Mouse (Mus musculus): Measurements from ENCODE around the gene Atg13. TPM values are rescaled to one million over a fixed set of nuclear protein-coding genes. Genes with fewer than 3 reads are reported as not detected.

Atg13 gene
- total and polyA plus RNA-seq, 3 experiments: 5.8 to 20.7 (median 8.5) TPM

DNA sequence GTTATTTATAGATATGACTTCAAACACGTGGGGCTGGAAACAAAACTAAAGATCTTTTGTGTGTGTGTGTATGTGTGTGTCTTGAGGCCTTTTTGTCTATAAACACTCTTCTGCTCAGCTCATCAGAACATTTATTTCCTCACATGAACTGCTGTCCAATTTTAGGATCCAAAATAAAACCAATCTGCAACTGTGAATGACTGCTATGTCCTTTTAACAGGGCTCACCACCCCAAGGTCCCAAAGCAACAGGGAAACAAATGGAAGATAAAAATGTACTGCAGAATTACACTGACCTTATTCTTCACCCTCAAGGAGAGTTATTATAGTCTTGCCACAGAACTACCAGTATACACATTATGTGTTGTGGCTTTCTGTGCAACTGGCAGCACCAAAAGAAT is 11.2 kb downstream of the Atg13 start:
- Histone ChIP-seq H3K9me3 (replicated peaks; ENCODE audit: low read length) (no peaks in the 10 kb centered on the region), H3K4me2 (ENCODE audit: insufficient read depth, low read depth, poor library complexity, severe bottlenecking) (no peak overlapping the region), H3K4me1 (ENCODE audit: control insufficient read depth in 1 of 2, insufficient read depth in 2 of 2) (no peaks in the 10 kb centered on the region), H3K9ac (ENCODE audit: insufficient read depth, low read depth) (no peak overlapping the region), H3K27me3 (replicated peaks) (no peaks in the 10 kb centered on the region), H3K27ac (ENCODE audit: insufficient read depth, low read depth) (no peak overlapping the region), H3K4me3 (replicated peaks in 1 of 3; ENCODE audit: low read depth in 2 of 3, low read length in 2 of 3, poor library complexity in 1 of 3) (no peak overlapping the region), H3K79me2 (replicated peaks; ENCODE audit: control insufficient read depth, extremely low read depth, insufficient read depth, poor library complexity, severe bottlenecking) (no peaks in the 10 kb centered on the region), H3K36me3 (replicated peaks in 1 of 2; ENCODE audit: control insufficient read depth in 1 of 2, insufficient read depth in 1 of 2, low read length in 1 of 2) (peaks cover 5 to 13% of the 10 kb centered on the region in 2 experiments)
- no peak for DNase-seq (ENCODE audit: extremely low read depth)
- dilution Hi-C loops (cut with MboI; ENCODE audit: extremely low pct_ligation_motif_present, extremely low pct_unique_long_range_greater_than_20kb, low sequenced_read_pairs): no loop called here
- TF ChIP-seq JUN (IDR thresholded peaks at IDR 0.05; ENCODE audit: insufficient read depth, low read depth, low read length): no peak
- no peak for TF ChIP-seq CTCF (conservative IDR thresholded peaks at IDR 0.05 in 1 of 2, IDR thresholded peaks at IDR 0.05 in 1 of 2; ENCODE audit: low read depth in 2 of 2, low read length in 2 of 2)
- TF ChIP-seq E2F4 (IDR thresholded peaks at IDR 0.05; ENCODE audit: insufficient replicate concordance, low read depth, low read length): no peak
- no peak for TF ChIP-seq RAD21 (IDR thresholded peaks at IDR 0.05; ENCODE audit: low read depth, low read length)
- no peak for TF ChIP-seq NELFE (IDR thresholded peaks at IDR 0.05; ENCODE audit: low read depth, low read length)
- TF ChIP-seq IRF4 (IDR thresholded peaks at IDR 0.05; ENCODE audit: low read depth, low read length): no peak
- no peak for TF ChIP-seq KAT2A (IDR thresholded peaks at IDR 0.05; ENCODE audit: insufficient replicate concordance, low read length)
- TF ChIP-seq POLR2A (IDR thresholded peaks at IDR 0.05; ENCODE audit: low read depth, low read length): no peak
- TF ChIP-seq NRF1 (IDR thresholded peaks at IDR 0.05; ENCODE audit: low read depth, low read length): no peak
- TF ChIP-seq BHLHE40 (IDR thresholded peaks at IDR 0.05; ENCODE audit: low read depth, low read length): no peak
- TF ChIP-seq POLR2AphosphoS2 (IDR thresholded peaks at IDR 0.05; ENCODE audit: low read depth, low read length): no peak
- no peak for TF ChIP-seq JUND (conservative IDR thresholded peaks at IDR 0.05; ENCODE audit: low read depth, low read length)
- in situ Hi-C loops (cut with MboI; ENCODE audit: low pct_ligation_motif_present, low pct_unique_long_range_greater_than_20kb, low sequenced_read_pairs): no loop called here

DNA sequence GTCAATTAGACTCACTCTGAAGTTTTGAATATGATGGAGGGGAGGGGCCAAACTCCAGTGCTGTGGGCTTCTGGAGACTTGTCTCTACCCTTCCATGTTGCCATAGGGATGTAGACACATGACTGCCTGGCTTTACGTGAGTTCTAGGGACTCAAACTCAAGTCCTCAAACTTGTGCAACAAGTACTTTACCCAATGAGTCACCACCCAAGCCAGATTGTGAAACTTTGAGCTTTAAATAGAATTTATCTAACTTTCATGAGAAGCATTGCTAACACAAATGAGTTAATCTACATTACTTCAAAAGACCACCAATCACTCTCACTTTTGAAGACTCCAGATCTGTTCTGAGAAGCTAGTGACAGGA is 14.2 kb downstream of the Atg13 start:
- H3K9me3 ChIP-seq (replicated peaks; ENCODE audit: low read length): no peaks in the 10 kb centered on the region
- dilution Hi-C loops (cut with MboI; ENCODE audit: extremely low pct_ligation_motif_present, extremely low pct_unique_long_range_greater_than_20kb, low sequenced_read_pairs) (no loop called here), in situ Hi-C loops (cut with MboI; ENCODE audit: low pct_ligation_motif_present, low pct_unique_long_range_greater_than_20kb, low sequenced_read_pairs) (no loop called here)
- TF ChIP-seq MXI1 (IDR thresholded peaks at IDR 0.05; ENCODE audit: low read depth, low read length) (no peak), JUND (conservative IDR thresholded peaks at IDR 0.05; ENCODE audit: low read depth, low read length) (no peak), HCFC1 (IDR thresholded peaks at IDR 0.05; ENCODE audit: low read depth, low read length) (no peak), SIN3A (IDR thresholded peaks at IDR 0.05; ENCODE audit: low read length) (no peak), ZMIZ1 (IDR thresholded peaks at IDR 0.05; ENCODE audit: low read depth, low read length) (no peak), RAD21 (IDR thresholded peaks at IDR 0.05; ENCODE audit: low read depth, low read length) (no peak), MAZ (IDR thresholded peaks at IDR 0.05; ENCODE audit: low read depth, low read length) (no peak), E2F4 (IDR thresholded peaks at IDR 0.05; ENCODE audit: insufficient replicate concordance, low read depth, low read length) (no peak)
- peaks cover 8 to 29% of the 10 kb centered on the region in 2 experiments for H3K36me3 ChIP-seq (replicated peaks in 1 of 2; ENCODE audit: control insufficient read depth in 1 of 2, insufficient read depth in 1 of 2, low read length in 1 of 2)
- H3K27ac ChIP-seq (ENCODE audit: insufficient read depth, low read depth): no peak overlapping the region
- no peak overlapping the region for H3K9ac ChIP-seq (ENCODE audit: insufficient read depth, low read depth)
- no peak overlapping the region for H3K4me3 ChIP-seq (replicated peaks in 1 of 3; ENCODE audit: low read depth in 2 of 3, low read length in 2 of 3, poor library complexity in 1 of 3)
- H3K27me3 ChIP-seq (replicated peaks): no peaks in the 10 kb centered on the region
- no peaks in the 10 kb centered on the region for H3K4me1 ChIP-seq (ENCODE audit: control insufficient read depth in 1 of 2, insufficient read depth in 2 of 2)
- no peak for DNase-seq (ENCODE audit: extremely low read depth)
- H3K4me2 ChIP-seq (ENCODE audit: insufficient read depth, low read depth, poor library complexity, severe bottlenecking): no peak overlapping the region
- no peaks in the 10 kb centered on the region for H3K79me2 ChIP-seq (replicated peaks; ENCODE audit: control insufficient read depth, extremely low read depth, insufficient read depth, poor library complexity, severe bottlenecking)
